Mouse (Mus musculus) MEL (cell line): ENCODE data around the gene Heatr5a. TPM values are rescaled to one million over a fixed set of nuclear protein-coding genes. Genes with fewer than 3 reads are reported as not detected.

ENCODE experiments used
- DNase-seq: peaks from one replicate; pipeline ENCODE4 v3.0.0; 2011; ENCODE audit warnings: low read depth, low spot score
- H3K27ac ChIP-seq: 2 replicates; pipeline ENCODE4 v1.5.1; 2012; ENCODE audit warnings: low read depth, mild to moderate bottlenecking, control low read depth, low read length, moderate library complexity; ENCODE audit not compliant: control insufficient read depth
- H3K27me3 ChIP-seq, 2 experiments: fragments of 150-350 bp in 1 of 2; sonication (generic) in 1 of 2; 2 replicates each; pipeline ENCODE4 v1.6.1; 2012; ENCODE audit warnings: low read length in 2 of 2, mild to moderate bottlenecking in 2 of 2, improper control_type of control experiment in 1 of 2, moderate library complexity in 1 of 2; ENCODE audit not compliant: insufficient read depth in 2 of 2, control insufficient read depth in 1 of 2
- H3K36me3 ChIP-seq, 2 experiments: 2 replicates each; pipeline ENCODE4 v1.6.1; 2012 to 2014; ENCODE audit warnings: low read length in 2 of 2, improper control_type of control experiment in 1 of 2, inconsistent platforms in 1 of 2, mild to moderate bottlenecking in 1 of 2; ENCODE audit not compliant: insufficient read depth in 2 of 2, control insufficient read depth in 1 of 2
- H3K4me1 ChIP-seq, 2 experiments: fragments of 150-350 bp in 1 of 2; sonication (generic) in 1 of 2; 2 replicates each; pipeline ENCODE4 v1.6.1; 2012; ENCODE audit warnings: low read length in 2 of 2, improper control_type of control experiment in 1 of 2, mild to moderate bottlenecking in 1 of 2; ENCODE audit not compliant: insufficient read depth in 2 of 2, control insufficient read depth in 1 of 2
- H3K4me3 ChIP-seq, 2 experiments: fragments of 150-350 bp in 1 of 2; sonication (generic) in 1 of 2; 2 replicates each; pipeline ENCODE4 v1.5.1; 2012; ENCODE audit warnings: low read depth in 2 of 2, low read length in 2 of 2, mild to moderate bottlenecking in 2 of 2, moderate library complexity in 2 of 2, control low read depth in 1 of 2, improper control_type of control experiment in 1 of 2; ENCODE audit not compliant: control insufficient read depth in 1 of 2, insufficient read depth in 1 of 2
- H3K79me2 ChIP-seq: 2 replicates; pipeline ENCODE4 v1.6.1; 2012; ENCODE audit warnings: mild to moderate bottlenecking, low read length, moderate library complexity; ENCODE audit not compliant: control insufficient read depth, poor library complexity, insufficient read depth
- H3K9ac ChIP-seq: 2 replicates; pipeline ENCODE4 v1.6.1; 2012; ENCODE audit warnings: low read depth, mild to moderate bottlenecking, control low read depth, low read length, moderate library complexity; ENCODE audit not compliant: control insufficient read depth, poor library complexity, severe bottlenecking
- H3K9me3 ChIP-seq: fragments of 150-350 bp; sonication (generic); replicated peaks from 2 replicates; pipeline ENCODE4 v1.6.1; 2012; ENCODE audit warnings: mild to moderate bottlenecking, low read length, improper control_type of control experiment, moderate library complexity; ENCODE audit not compliant: insufficient read depth
- CHD1 ChIP-seq: IDR thresholded peaks from 2 replicates; pipeline ENCODE4 v1.6.1; 2012; ENCODE audit warnings: low read depth, mild to moderate bottlenecking, inconsistent platforms, low read length, improper control_type of control experiment
- CHD2 ChIP-seq: IDR thresholded peaks from 2 replicates; pipeline ENCODE4 v1.6.1; 2011; ENCODE audit warnings: low read length, improper control_type of control experiment
- E2F4 ChIP-seq: IDR thresholded peaks from 2 replicates; pipeline ENCODE4 v1.6.1; 2011; ENCODE audit warnings: low read depth, low read length, improper control_type of control experiment, borderline replicate concordance
- EP300 ChIP-seq, 2 experiments: IDR thresholded peaks; 2 replicates each; pipeline ENCODE4 v1.6.1; 2011; ENCODE audit warnings: improper control_type of control experiment in 2 of 2, low read length in 2 of 2, low read depth in 1 of 2, mild to moderate bottlenecking in 1 of 2
- GATA1 ChIP-seq: IDR thresholded peaks from 2 replicates; pipeline ENCODE4 v1.6.1; 2011; ENCODE audit warnings: low read depth, low read length, improper control_type of control experiment
- POLR2A ChIP-seq, 2 experiments: IDR thresholded peaks; 2 replicates each; pipeline ENCODE4 v1.6.1; 2011 to 2012; ENCODE audit warnings: low read length in 2 of 2, mild to moderate bottlenecking in 2 of 2, control low read depth in 1 of 2, improper control_type of control experiment in 1 of 2, low read depth in 1 of 2, moderate library complexity in 1 of 2; ENCODE audit not compliant: control insufficient read depth in 1 of 2, insufficient read depth in 1 of 2, poor library complexity in 1 of 2
- RCOR1 ChIP-seq: IDR thresholded peaks from 2 replicates; pipeline ENCODE4 v1.6.1; 2012; ENCODE audit warnings: low read depth, mild to moderate bottlenecking, inconsistent platforms, low read length, improper control_type of control experiment
- TAL1 ChIP-seq: IDR thresholded peaks from 2 replicates; pipeline ENCODE4 v1.6.1; 2012; ENCODE audit warnings: mild to moderate bottlenecking, inconsistent platforms, low read length, moderate library complexity, mixed read lengths
- TBP ChIP-seq: IDR thresholded peaks from 2 replicates; pipeline ENCODE4 v1.8.0; 2011; ENCODE audit warnings: low read depth, low read length, improper control_type of control experiment
- USF1 ChIP-seq: IDR thresholded peaks from 2 replicates; pipeline ENCODE4 v1.6.1; 2014; ENCODE audit warnings: low read depth, mild to moderate bottlenecking, inconsistent platforms, low read length, improper control_type of control experiment, moderate library complexity
- ZC3H11A ChIP-seq: IDR thresholded peaks from 2 replicates; pipeline ENCODE4 v1.6.1; 2012; ENCODE audit warnings: low read depth, mild to moderate bottlenecking, inconsistent platforms, low read length, improper control_type of control experiment
- ZKSCAN1 ChIP-seq: IDR thresholded peaks from 2 replicates; pipeline ENCODE4 v1.6.1; 2012; ENCODE audit warnings: low read depth, mild to moderate bottlenecking, inconsistent platforms, low read length, improper control_type of control experiment, moderate library complexity
- ZNF384 ChIP-seq: IDR thresholded peaks from 2 replicates; pipeline ENCODE4 v1.6.1; 2012; ENCODE audit warnings: low read depth, mild to moderate bottlenecking, inconsistent platforms, low read length, improper control_type of control experiment
- polyA plus RNA-seq, 2 experiments: library from polyadenylated mRNA; stranded (reverse) in 1 of 2; unstranded in 1 of 2; fragments of >175 nt in 1 of 2; fragments of >200 nt in 1 of 2; gene quantifications; 2 replicates each; pipeline versions ENCODE4 v1.2.1 to v1.2.4; 2012; ENCODE audit warnings: low replicate concordance in 2 of 2, low read depth in 1 of 2; ENCODE audit not compliant: insufficient read length in 2 of 2, insufficient read depth in 1 of 2, missing spikeins in 1 of 2
- total RNA-seq: library from RNA; depleted of rRNA; stranded (reverse); fragments of 300-350 nt; gene quantifications from 2 replicates; pipeline ENCODE4 v1.2.3, GENCODE M21; 2012

Heatr5a gene
- total and polyA plus RNA-seq, 3 experiments, result 41.2 to 70.5 (median 70.4) TPM

GRCm38 (mm10) chr12:51969092-51969491 is 2.0 kb downstream of the Heatr5a start:
- peaks cover 39% of the 10 kb centered on the region for H3K79me2 ChIP-seq
- peak overlapping the region; percentile 98; the same call in 1 of the 2 replicates for H3K27ac ChIP-seq
- no peaks in the 10 kb centered on the region for H3K27me3 ChIP-seq
- peak overlapping the region; percentile 63 to 94 for H3K4me3 ChIP-seq
- H3K9ac ChIP-seq, result peak overlapping the region; percentile 100
- peaks cover 0 to 18% of the 10 kb centered on the region in 2 experiments; a peak in 3 of 4 replicates for H3K36me3 ChIP-seq
- H3K4me1 ChIP-seq, result peaks cover 9 to 16% of the 10 kb centered on the region in 2 experiments
- no peak for TF ChIP-seq USF1
- TF ChIP-seq ZKSCAN1, result no peak
- TF ChIP-seq ZNF384, result peak; percentile 29; the same call in 1 of the 2 replicates
- no peak for TF ChIP-seq RCOR1
- no peak for TF ChIP-seq E2F4
- 0 out of 2 replicates have a peak, but pooled peaks have one; percentile 68 for TF ChIP-seq CHD1
- no peak for TF ChIP-seq POLR2A (IDR thresholded peaks at IDR 0.05; ENCODE audit: control insufficient read depth in 1 of 2, insufficient read depth in 1 of 2, low read depth in 1 of 2, low read length in 2 of 2, poor library complexity in 1 of 2)
- no peak for TF ChIP-seq EP300 (IDR thresholded peaks at IDR 0.05; ENCODE audit: low read depth in 1 of 2, low read length in 2 of 2)
- DNase-seq, result peak; percentile 55
- no peaks in the 10 kb centered on the region for H3K9me3 ChIP-seq

GRCm38 (mm10) chr12:51967915-51968595 is 3.1 kb downstream of the Heatr5a start:
- H3K4me1 ChIP-seq, result peaks cover 10 to 16% of the 10 kb centered on the region in 2 experiments
- TF ChIP-seq TAL1, result no peak
- no peak for TF ChIP-seq USF1
- TF ChIP-seq GATA1, result no peak
- TF ChIP-seq POLR2A (IDR thresholded peaks at IDR 0.05; ENCODE audit: control insufficient read depth in 1 of 2, insufficient read depth in 1 of 2, low read depth in 1 of 2, low read length in 2 of 2, poor library complexity in 1 of 2), result no peak
- no peak for TF ChIP-seq CHD1
- TF ChIP-seq ZC3H11A, result no peak
- no peak for TF ChIP-seq TBP
- TF ChIP-seq, all 39 proteins: peak for 0

GRCm38 (mm10) chr12:51957626-51958025 is 13.5 kb downstream of the Heatr5a start:
- H3K4me1 ChIP-seq, result no peaks in the 10 kb centered on the region
- H3K9me3 ChIP-seq, result no peaks in the 10 kb centered on the region
- H3K36me3 ChIP-seq, result peaks cover 0 to 40% of the 10 kb centered on the region in 2 experiments; a peak in 2 of 4 replicates
- no peak overlapping the region for H3K4me3 ChIP-seq
- H3K9ac ChIP-seq, result no peak overlapping the region
- H3K27ac ChIP-seq, result no peak overlapping the region
- TF ChIP-seq USF1 (no peak), TBP (no peak), CHD2 (no peak), POLR2A (IDR thresholded peaks at IDR 0.05; ENCODE audit: control insufficient read depth in 1 of 2, insufficient read depth in 1 of 2, low read depth in 1 of 2, low read length in 2 of 2, poor library complexity in 1 of 2) (no peak), ZC3H11A (no peak)
- H3K79me2 ChIP-seq, result peaks cover 3% of the 10 kb centered on the region; the same call in 1 of the 2 replicates
- DNase-seq, result no peak
- no peaks in the 10 kb centered on the region for H3K27me3 ChIP-seq

More at GRCm38 (mm10) chr12:51967915-51968595, 3.1 kb downstream of the Heatr5a start:
- Histone ChIP-seq H3K79me2 (peaks cover 45% of the 10 kb centered on the region), H3K9ac (no peak overlapping the region), H3K4me3 (no peak overlapping the region), H3K36me3 (peaks cover 2 to 18% of the 10 kb centered on the region in 2 experiments; a peak in 3 of 4 replicates), H3K27ac (no peak overlapping the region), H3K9me3 (no peaks in the 10 kb centered on the region), H3K27me3 (no peaks in the 10 kb centered on the region)
- peak; percentile 40 for DNase-seq
